Mouse (Mus musculus): ENCODE data around the gene Cntnap4. TPM values are rescaled to one million over a fixed set of nuclear protein-coding genes. Genes with fewer than 3 reads are reported as not detected.

Cntnap4 gene
- not detected in 2 replicates for polyA plus RNA-seq (2012; ENCODE audit: insufficient read depth, insufficient read length, missing spikeins)

- H3K4me3 ChIP-seq (ENCODE audit: insufficient read depth, low read depth, low read length): no peak within 1 kb of the TSS
- H3K27ac ChIP-seq (replicated peaks; ENCODE audit: low read depth, low read length): no peak within 1 kb of the TSS
- no peaks in the 10 kb centered on the region for H3K4me1 ChIP-seq (ENCODE audit: control insufficient read depth, insufficient read depth, insufficient read length, low read length)
Observed at GRCm38 (mm10) chr8:112569471-112570141, at the start of gene Cntnap4. TSS of gene Cntnap4 (plus strand) at chr8:112570043.

- Histone ChIP-seq H3K4me1 (ENCODE audit: control insufficient read depth, insufficient read depth, insufficient read length, low read length) (no peaks in the 10 kb centered on the region), H3K27ac (replicated peaks; ENCODE audit: low read depth, low read length) (no peak overlapping the region), H3K4me3 (ENCODE audit: insufficient read depth, low read depth, low read length) (no peak overlapping the region)
Observed at GRCm38 (mm10) chr8:112557376-112557775, 12.5 kb upstream of the Cntnap4 start.

- Histone ChIP-seq H3K4me3 (ENCODE audit: insufficient read depth, low read depth, low read length) (no peak overlapping the region), H3K4me1 (ENCODE audit: control insufficient read depth, insufficient read depth, insufficient read length, low read length) (no peaks in the 10 kb centered on the region), H3K27ac (replicated peaks; ENCODE audit: low read depth, low read length) (no peak overlapping the region)
Observed at GRCm38 (mm10) chr8:112570541-112570940, 698 bp downstream of the Cntnap4 start.

GRCm38 (mm10) chr8:112571337-112571904, 1.6 kb downstream of the Cntnap4 start:
- Histone ChIP-seq H3K4me1 (ENCODE audit: control insufficient read depth, insufficient read depth, insufficient read length, low read length) (no peaks in the 10 kb centered on the region), H3K4me3 (ENCODE audit: insufficient read depth, low read depth, low read length) (no peak overlapping the region), H3K27ac (replicated peaks; ENCODE audit: low read depth, low read length) (no peak overlapping the region)

DNA sequence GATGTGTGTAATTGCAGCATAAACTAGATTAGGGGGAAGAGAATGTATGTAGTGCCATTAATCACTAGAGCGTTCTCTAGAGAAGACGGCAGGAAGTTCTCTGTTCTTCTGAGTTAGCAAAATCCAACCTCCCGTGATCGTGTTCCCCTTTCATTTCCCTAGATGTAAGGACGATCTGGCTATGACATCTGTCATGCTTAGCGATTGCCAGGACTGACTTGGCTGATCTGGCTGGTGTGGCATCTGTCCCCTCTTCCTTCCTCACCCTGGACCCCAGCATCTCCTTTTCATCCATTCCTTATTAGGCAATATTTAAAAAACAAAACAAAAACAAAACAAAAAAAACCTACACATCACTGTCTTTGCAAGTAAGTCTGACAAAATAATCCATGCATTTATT, 11.6 kb downstream of the Cntnap4 start:
- Histone ChIP-seq H3K4me1 (ENCODE audit: control insufficient read depth, insufficient read depth, insufficient read length, low read length) (no peaks in the 10 kb centered on the region), H3K27ac (replicated peaks; ENCODE audit: low read depth, low read length) (no peak overlapping the region), H3K4me3 (ENCODE audit: insufficient read depth, low read depth, low read length) (no peak overlapping the region)

DNA sequence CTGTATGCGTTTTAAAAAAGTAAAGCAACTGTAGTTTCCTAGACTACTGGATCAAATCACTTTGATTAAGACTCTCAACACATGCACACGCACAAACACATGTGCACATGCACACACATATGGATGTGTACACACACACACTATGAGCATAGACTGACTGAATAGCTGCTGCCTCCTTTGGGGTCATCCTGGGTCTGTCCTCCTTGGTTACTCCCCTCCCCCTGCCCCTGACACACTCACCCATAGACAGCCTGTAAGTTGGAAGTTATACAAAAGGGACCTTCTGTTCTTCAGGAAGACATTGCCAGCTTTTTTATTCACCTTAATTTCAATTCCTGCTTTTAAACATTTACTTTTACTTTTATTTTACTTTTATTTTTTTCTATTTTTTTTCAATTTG, 13.6 kb downstream of the Cntnap4 start:
- Histone ChIP-seq H3K27ac (replicated peaks; ENCODE audit: low read depth, low read length) (no peak overlapping the region), H3K4me3 (ENCODE audit: insufficient read depth, low read depth, low read length) (no peak overlapping the region), H3K4me1 (ENCODE audit: control insufficient read depth, insufficient read depth, insufficient read length, low read length) (no peaks in the 10 kb centered on the region)

GRCm38 (mm10) chr8:112588357-112589051, 18.7 kb downstream of the Cntnap4 start:
- Histone ChIP-seq H3K27ac (replicated peaks; ENCODE audit: low read depth, low read length) (no peak overlapping the region), H3K4me1 (ENCODE audit: control insufficient read depth, insufficient read depth, insufficient read length, low read length) (no peaks in the 10 kb centered on the region), H3K4me3 (ENCODE audit: insufficient read depth, low read depth, low read length) (no peak overlapping the region)

GRCm38 (mm10) chr8:112589052-112589389, 19.2 kb downstream of the Cntnap4 start:
- H3K4me1 ChIP-seq (ENCODE audit: control insufficient read depth, insufficient read depth, insufficient read length, low read length): no peaks in the 10 kb centered on the region
- H3K27ac ChIP-seq (replicated peaks; ENCODE audit: low read depth, low read length): no peak overlapping the region
- no peak overlapping the region for H3K4me3 ChIP-seq (ENCODE audit: insufficient read depth, low read depth, low read length)

DNA sequence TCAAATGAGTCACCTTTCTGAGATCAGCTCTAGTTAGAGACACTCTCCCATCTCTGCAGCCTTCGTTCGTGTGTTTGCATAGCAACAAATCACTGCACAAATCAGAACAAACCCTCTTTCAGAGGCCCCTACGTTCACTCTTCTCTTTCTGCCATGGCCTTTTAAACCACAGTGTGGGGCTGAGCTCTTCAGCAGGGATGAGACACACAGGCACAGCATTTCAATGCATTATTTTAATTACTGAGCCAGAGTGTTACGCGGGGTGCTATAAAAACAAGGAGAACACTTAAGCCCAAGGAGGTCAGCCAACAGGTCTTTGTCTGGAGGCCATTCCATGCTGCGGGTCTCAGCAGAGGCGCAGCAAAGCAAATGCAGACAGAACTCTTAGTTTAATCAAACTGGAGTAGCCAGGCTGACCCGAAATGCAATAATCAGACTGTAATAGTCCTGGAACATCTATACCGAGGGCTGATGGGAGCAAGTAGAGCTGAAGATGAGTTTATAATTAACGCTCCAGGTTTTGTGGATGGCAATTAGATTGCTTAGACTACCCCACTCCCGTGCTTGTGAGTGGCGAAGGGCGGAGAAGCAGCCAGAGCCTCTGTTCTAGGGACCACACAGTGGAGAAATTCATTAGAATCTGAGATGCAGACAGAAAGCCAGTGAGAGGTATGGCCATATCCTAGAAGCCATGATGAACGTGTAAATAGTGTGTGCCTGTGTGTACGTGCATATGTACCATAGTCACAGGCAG, 26.4 kb downstream of the Cntnap4 start:
- Histone ChIP-seq H3K4me1 (ENCODE audit: control insufficient read depth, insufficient read depth, insufficient read length, low read length) (no peaks in the 10 kb centered on the region), H3K4me3 (ENCODE audit: insufficient read depth, low read depth, low read length) (no peak overlapping the region), H3K27ac (replicated peaks; ENCODE audit: low read depth, low read length) (no peak overlapping the region)

- Histone ChIP-seq H3K4me3 (ENCODE audit: insufficient read depth, low read depth, low read length) (no peak overlapping the region), H3K27ac (replicated peaks; ENCODE audit: low read depth, low read length) (no peak overlapping the region), H3K4me1 (ENCODE audit: control insufficient read depth, insufficient read depth, insufficient read length, low read length) (no peaks in the 10 kb centered on the region)
Observed at GRCm38 (mm10) chr8:112599975-112600374, 30.1 kb downstream of the Cntnap4 start.

DNA sequence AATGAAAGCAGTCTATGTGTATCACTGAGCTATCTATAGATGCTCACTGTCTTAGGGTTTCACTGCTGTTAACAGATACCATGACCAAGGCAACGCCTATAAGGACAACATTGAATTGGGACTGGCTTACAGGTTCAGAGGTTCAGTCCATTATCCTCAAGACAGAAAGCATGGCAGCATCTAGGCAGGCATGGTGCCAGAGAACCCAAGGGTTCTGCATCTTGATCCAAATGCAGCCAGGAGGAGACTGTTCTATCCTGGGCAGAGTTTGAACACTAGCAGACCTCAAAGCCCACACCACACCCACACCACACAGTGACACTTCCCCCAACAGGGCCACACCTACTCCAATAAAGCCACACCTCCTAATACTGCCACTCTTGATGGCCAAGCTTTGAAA, 31.3 kb downstream of the Cntnap4 start:
- Histone ChIP-seq H3K4me3 (ENCODE audit: insufficient read depth, low read depth, low read length) (no peak overlapping the region), H3K4me1 (ENCODE audit: control insufficient read depth, insufficient read depth, insufficient read length, low read length) (no peaks in the 10 kb centered on the region)

DNA sequence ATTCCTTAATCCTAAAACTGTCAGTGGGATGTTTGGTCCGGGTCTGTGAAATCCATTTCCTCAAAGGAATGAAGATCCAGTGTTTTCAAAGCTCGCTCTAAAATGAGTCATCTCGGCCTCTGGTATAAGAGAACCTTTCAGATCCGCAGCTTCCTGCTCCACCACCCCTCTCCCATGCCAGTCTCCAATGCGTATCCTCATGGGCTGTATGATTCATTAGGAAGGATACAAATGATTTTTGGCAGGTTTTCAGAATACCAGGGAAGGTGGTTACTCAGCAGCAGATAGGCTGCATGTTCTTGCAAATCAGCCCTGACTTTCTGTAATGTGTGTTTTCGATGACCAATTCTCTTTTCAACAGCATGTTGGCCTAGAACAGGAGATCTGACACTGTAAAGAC, 40.3 kb downstream of the Cntnap4 start:
- Histone ChIP-seq H3K4me3 (ENCODE audit: insufficient read depth, low read depth, low read length) (no peak overlapping the region), H3K27ac (replicated peaks; ENCODE audit: low read depth, low read length) (no peak overlapping the region), H3K4me1 (ENCODE audit: control insufficient read depth, insufficient read depth, insufficient read length, low read length) (no peaks in the 10 kb centered on the region)

More for the DNA sequence above, 31.3 kb downstream of the Cntnap4 start:
- no peak overlapping the region for H3K27ac ChIP-seq (replicated peaks; ENCODE audit: low read depth, low read length)

DNA sequence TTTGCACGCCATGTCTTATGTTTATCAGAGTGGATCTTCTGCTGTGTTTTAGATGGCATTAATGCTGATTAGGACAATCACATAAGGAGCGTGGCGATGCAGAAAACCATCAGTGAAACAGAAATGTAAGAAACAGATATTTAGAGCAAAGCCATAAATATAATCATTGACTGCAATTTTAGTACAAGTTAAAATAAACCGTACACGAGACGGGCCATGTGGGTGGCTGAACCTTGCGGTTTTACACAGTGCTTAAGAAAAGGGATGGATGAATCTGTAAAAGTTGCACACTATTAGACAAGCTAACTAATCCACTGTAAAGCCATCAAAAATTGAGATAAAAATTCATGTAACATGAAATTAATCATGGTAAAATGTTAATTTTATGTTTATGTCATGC, 58.9 kb downstream of the Cntnap4 start:
- H3K4me3 ChIP-seq (ENCODE audit: insufficient read depth, low read depth, low read length): no peak overlapping the region

GRCm38 (mm10) chr8:112652657-112653056, 82.8 kb downstream of the Cntnap4 start:
- Histone ChIP-seq H3K27ac (replicated peaks; ENCODE audit: low read depth, low read length) (no peak overlapping the region), H3K4me1 (ENCODE audit: control insufficient read depth, insufficient read depth, insufficient read length, low read length) (no peaks in the 10 kb centered on the region), H3K4me3 (ENCODE audit: insufficient read depth, low read depth, low read length) (no peak overlapping the region)

More for the DNA sequence above, 58.9 kb downstream of the Cntnap4 start:
- no peaks in the 10 kb centered on the region for H3K4me1 ChIP-seq (ENCODE audit: control insufficient read depth, insufficient read depth, insufficient read length, low read length)
- no peak overlapping the region for H3K27ac ChIP-seq (replicated peaks; ENCODE audit: low read depth, low read length)

DNA sequence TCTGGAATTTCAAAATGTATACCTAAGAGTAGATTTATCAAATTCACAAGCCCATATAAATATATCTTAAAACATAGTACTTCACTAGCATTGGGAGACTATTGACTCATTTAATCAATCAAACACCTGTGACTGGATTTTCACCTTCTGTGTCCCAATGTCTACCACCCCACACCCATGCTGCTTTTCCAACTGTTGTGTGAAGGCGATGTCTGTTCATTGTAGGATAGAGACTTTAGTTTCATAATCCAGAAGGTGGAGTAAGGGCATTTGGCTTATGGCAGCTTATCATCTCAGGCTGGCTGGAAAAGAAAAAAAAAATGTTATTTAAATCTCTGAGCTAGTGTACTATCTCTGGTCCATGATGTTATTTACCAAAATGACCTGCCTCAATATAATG, 83.4 kb downstream of the Cntnap4 start:
- Histone ChIP-seq H3K27ac (replicated peaks; ENCODE audit: low read depth, low read length) (no peak overlapping the region), H3K4me1 (ENCODE audit: control insufficient read depth, insufficient read depth, insufficient read length, low read length) (no peaks in the 10 kb centered on the region), H3K4me3 (ENCODE audit: insufficient read depth, low read depth, low read length) (no peak overlapping the region)
